Mouse (Mus musculus) spleen, adult 2 months (tissue): Measurements from ENCODE around the gene Vmac.

Experiments used
- CTCF ChIP-seq: fragments of 200-500 bp; IDR thresholded peaks from 2 replicates; pipeline ENCODE4 v1.5.1; 2011; ENCODE audit warnings: mild to moderate bottlenecking, inconsistent platforms; ENCODE audit not compliant: insufficient read depth, insufficient read length, insufficient replicate concordance; ENCODE audit errors: extremely low read depth
- POLR2A ChIP-seq: fragments of 200-500 bp; IDR thresholded peaks from 2 replicates; pipeline ENCODE4 v1.6.1; 2011; ENCODE audit warnings: low read depth, low read length, inconsistent platforms

DNA sequence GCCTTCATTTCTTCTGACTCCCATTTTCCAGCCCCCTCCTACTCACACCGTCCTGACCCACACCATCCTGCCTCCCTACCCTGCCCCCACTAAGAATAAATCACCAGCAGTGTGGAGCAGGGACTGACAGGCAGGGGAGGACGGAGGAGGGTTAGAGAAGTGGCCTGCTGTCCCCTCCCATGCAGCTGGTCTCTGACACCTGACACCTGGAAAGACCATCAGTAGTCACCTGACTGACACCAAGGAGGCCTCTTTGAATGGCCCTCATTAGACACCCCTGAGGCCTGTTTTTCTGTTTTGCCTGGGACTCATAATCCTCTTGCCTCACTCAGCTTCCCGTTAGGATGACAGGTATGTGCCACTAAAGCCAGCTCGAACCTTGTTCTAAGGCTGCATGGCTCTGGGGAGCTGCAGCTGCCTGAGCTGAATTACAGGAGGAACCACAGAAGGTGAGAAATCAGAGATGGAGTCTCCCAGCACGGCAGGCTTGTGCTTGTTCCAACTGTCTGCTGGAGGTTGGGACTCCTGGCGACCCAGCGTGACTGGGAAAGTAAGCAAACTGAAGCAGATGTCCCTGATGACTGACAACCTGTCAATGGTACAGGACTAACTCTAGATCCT is 9.3 kb upstream of the Vmac start:
- TF ChIP-seq POLR2A (no peak), CTCF (no peak)
